Mouse (Mus musculus) adrenal gland, postnatal 0 days (tissue): Measurements from ENCODE around the gene Gm14443. TPM values are rescaled to one million over a fixed set of nuclear protein-coding genes. Genes with fewer than 3 reads are reported as not detected.

Experiments
- polyA plus RNA-seq: library from polyadenylated mRNA; unstranded; fragments of >200 nt; fragmentation: Nextera tagmentation; extraction: Ambion mirVana; gene quantifications from 2 replicates; pipeline ENCODE4 v1.2.1, GENCODE M21; 2015

The Gm14443 gene
- 0.28 and 0.55 TPM in 2 replicates for polyA plus RNA-seq

GRCm38 (mm10) chr2:175175401-175176180, at the start of gene Gm14443:
TSS of gene Gm14443 (minus strand) at chr2:175175871.

GRCm38 (mm10) chr2:175206732-175207131, 31.1 kb upstream of the Gm14443 start, which contains the start of gene Gm14391:
TSS of gene Gm14391 (minus strand) at chr2:175206917.

GRCm38 (mm10) chr2:175141993-175142295, 33.7 kb downstream of the Gm14443 start, which contains the start of gene Gm14399:
TSS of gene Gm14399 (minus strand) at chr2:175142012.

Other genes with a start within 250 kb of the Gm14443 start
- gene Gm14444, start 165.6 kb downstream of the Gm14443 start, polyA plus RNA-seq, result 0.22 and 0.26 TPM in 2 replicates
- gene Gm14393, start 108.1 kb downstream of the Gm14443 start, polyA plus RNA-seq, result 2.3 and 6.3 TPM in 2 replicates
- gene Gm14399, start 33.9 kb downstream of the Gm14443 start, polyA plus RNA-seq, result 8.0 and 13.2 TPM in 2 replicates
- 2.2 and 6.0 TPM in 2 replicates for gene Gm14391, start 31.0 kb upstream of the Gm14443 start, polyA plus RNA-seq
- gene Gm14440, start 99.3 kb upstream of the Gm14443 start, polyA plus RNA-seq, result not detected in 2 replicates
- gene Gm4631, start 162.3 kb upstream of the Gm14443 start, polyA plus RNA-seq, result 8.5 and 11.5 TPM in 2 replicates
- gene Zfp968, start 196.6 kb upstream of the Gm14443 start, polyA plus RNA-seq, result 13.0 and 23.1 TPM in 2 replicates